Mouse (Mus musculus): ENCODE results near the gene Rapgef2. TPM values are rescaled to one million over a fixed set of nuclear protein-coding genes. Genes with fewer than 3 reads are reported as not detected.

The Rapgef2 gene
- polyA plus RNA-seq, 1 experiment from 2014 or later, result 9.1 TPM

- H3K27ac ChIP-seq, result no peak overlapping the region
- H3K27me3 ChIP-seq, result no peaks in the 10 kb centered on the region
- 0 out of 2 replicates have a peak, but pooled peaks cover 3% of the 10 kb centered on the region for H3K9me3 ChIP-seq
- H3K4me2 ChIP-seq, result no peak overlapping the region
- H3K9ac ChIP-seq, result no peak overlapping the region
- no peak for ATAC-seq (ENCODE audit: low FRiP score)
- no peaks in the 10 kb centered on the region for H3K4me1 ChIP-seq
- H3K36me3 ChIP-seq (replicated peaks), result no peaks in the 10 kb centered on the region
- no peak overlapping the region for H3K4me3 ChIP-seq (replicated peaks)
- 90% methylated on average over 9 of the region's 9 CpGs for WGBS
Measured at GRCm38 (mm10) chr3:79016830-79017229, 269.5 kb downstream of the Rapgef2 start.

- Histone ChIP-seq H3K27me3 (no peaks in the 10 kb centered on the region), H3K9me3 (0 out of 2 replicates have a peak, but pooled peaks cover 3% of the 10 kb centered on the region), H3K4me1 (no peaks in the 10 kb centered on the region), H3K36me3 (replicated peaks) (no peaks in the 10 kb centered on the region), H3K4me2 (no peak overlapping the region), H3K4me3 (replicated peaks) (no peak overlapping the region), H3K27ac (no peak overlapping the region), H3K9ac (no peak overlapping the region)
- ATAC-seq (ENCODE audit: low FRiP score), result no peak
- 90% methylated on average over 9 of the region's 9 CpGs for WGBS
Measured at GRCm38 (mm10) chr3:79015621-79016474, 270.5 kb downstream of the Rapgef2 start.

Other genes starting within 250 kb of the Rapgef2 start
- gene Gm17359, start 50.1 kb upstream of the Rapgef2 start, polyA plus RNA-seq (2016; fragmentation: Nextera tagmentation; extraction: Ambion mirVana), result not detected in 2 replicates

Measured in forebrain, embryonic 12.5 days (tissue).